Mouse (Mus musculus) testis, adult 2 months (tissue): ENCODE measurements around the gene Cep164.

Source experiments
- CTCF ChIP-seq: fragments of 200-500 bp; IDR thresholded peaks from 2 replicates; pipeline ENCODE4 v1.5.1; 2012; ENCODE audit warnings: low read depth, mild to moderate bottlenecking, inconsistent platforms, low read length, moderate library complexity; ENCODE audit not compliant: control insufficient read depth, insufficient read depth, insufficient replicate concordance
- POLR2A ChIP-seq: fragments of 200-500 bp; IDR thresholded peaks from 2 replicates; pipeline ENCODE4 v1.6.1; 2012; ENCODE audit warnings: low read depth, mild to moderate bottlenecking, inconsistent platforms, low read length, moderate library complexity; ENCODE audit not compliant: control insufficient read depth

DNA sequence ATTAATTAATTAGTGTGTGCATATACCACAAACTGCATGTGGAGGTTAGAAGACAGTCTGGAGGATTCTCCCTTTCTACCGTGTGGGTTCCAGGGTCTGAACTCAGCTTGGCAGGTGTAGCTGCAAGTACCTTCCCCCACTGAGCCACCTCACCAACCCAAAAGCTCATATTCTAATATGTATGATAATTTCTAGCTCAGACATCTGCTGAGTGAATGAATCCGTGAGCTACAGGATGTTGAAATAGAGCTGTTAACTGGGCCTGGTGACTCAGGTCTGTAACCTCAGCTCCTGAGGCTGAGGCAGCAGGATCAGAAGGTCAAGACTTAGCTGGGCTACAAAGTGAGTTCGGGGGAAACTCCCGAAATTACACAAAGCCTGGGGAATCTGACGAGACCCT lies 14.5 kb upstream of the Cep164 start:
- no peak for TF ChIP-seq POLR2A
- no peak for TF ChIP-seq CTCF
